Mouse (Mus musculus): Measurements from ENCODE around the gene F13a1. TPM values are rescaled to one million over a fixed set of nuclear protein-coding genes. Genes with fewer than 3 reads are reported as not detected.

F13a1 gene
- polyA plus RNA-seq, 1 experiment = 1.1 TPM

DNA sequence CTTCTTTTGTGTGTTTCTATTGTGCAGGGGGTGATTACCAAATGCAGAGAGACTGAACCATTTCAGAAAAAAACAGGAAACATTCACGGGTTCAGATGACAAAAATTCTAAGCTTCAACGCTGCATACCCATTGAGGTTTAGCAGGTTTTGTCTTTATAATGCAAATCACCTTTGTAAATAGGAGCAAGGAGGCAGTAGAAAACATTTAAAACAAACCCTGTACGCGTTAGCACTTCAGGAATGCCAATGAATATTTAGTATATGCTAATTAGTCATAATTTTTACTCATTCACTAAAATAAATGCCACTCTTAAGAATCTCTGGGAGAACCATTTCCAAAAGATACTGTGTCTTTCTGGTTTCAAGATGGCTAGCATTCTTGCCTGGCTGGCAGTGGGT lies 146.2 kb downstream of the F13a1 start:
- DNase-seq (ENCODE audit: low read depth in 1 of 2, low spot score in 2 of 2) = no peak
- Histone ChIP-seq H3K27ac (ENCODE audit: insufficient read depth, low read length) (no peak overlapping the region), H3K4me1 (ENCODE audit: control insufficient read depth, insufficient read depth, insufficient read length) (no peaks in the 10 kb centered on the region), H3K36me3 (ENCODE audit: control insufficient read depth, insufficient read depth, low read length) (no peaks in the 10 kb centered on the region), H3K4me3 (ENCODE audit: extremely low read depth, insufficient read depth, insufficient read length) (no peak overlapping the region), H3K27me3 (ENCODE audit: control insufficient read depth, insufficient read depth, low read length) (no peaks in the 10 kb centered on the region)
- WGBS = 58% methylated on average over 4 of the region's 4 CpGs
- TF ChIP-seq POLR2A (IDR thresholded peaks at IDR 0.05; ENCODE audit: low read depth, low read length) (no peak), CTCF (IDR thresholded peaks at IDR 0.05; ENCODE audit: extremely low read depth, insufficient read depth, insufficient read length, insufficient replicate concordance) (no peak)

DNA sequence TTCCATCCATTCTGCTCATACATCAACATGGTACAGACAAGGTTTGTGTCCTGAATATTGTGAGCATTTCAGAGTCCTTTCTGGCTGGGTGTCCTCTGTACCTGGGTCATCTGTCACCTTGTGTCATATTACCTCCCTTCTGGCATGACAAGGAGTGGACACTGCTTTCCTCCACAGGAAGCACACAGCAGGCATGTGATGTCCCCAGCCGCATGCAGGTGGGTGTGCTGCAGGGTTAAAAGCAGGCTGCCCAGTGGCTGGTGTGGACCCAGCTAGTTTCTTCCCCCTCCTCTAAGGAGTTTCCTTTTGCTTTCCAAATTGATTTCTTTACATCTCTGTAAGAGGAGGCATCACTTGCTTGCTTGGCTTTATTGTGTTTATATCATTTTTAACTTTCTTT lies 146.6 kb downstream of the F13a1 start:
- WGBS = 70% methylated on average over 1 of the region's 1 CpGs
- TF ChIP-seq CTCF (IDR thresholded peaks at IDR 0.05; ENCODE audit: extremely low read depth, insufficient read depth, insufficient read length, insufficient replicate concordance) = no peak
- no peak for TF ChIP-seq POLR2A (IDR thresholded peaks at IDR 0.05; ENCODE audit: low read depth, low read length)

DNA sequence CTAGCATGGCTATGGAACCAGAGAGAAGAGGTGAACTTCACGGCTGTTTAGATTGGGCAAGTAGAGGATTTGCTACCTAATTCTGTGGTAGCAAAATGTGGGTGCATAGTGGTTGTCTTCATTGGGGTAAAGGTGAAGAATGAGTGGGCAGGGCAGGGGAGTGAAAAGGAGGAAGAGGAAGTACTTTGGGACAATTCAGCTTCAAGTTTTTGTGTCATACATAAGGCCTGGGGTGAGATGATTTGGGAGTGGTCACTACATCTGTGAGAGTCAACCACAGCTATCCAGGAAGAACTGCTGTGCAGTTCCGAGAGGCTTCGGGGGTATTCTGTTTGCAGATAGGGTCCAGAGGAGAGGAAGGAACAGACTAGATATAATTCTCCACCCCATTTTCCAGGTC lies 148.4 kb downstream of the F13a1 start:
- TF ChIP-seq CTCF (IDR thresholded peaks at IDR 0.05; ENCODE audit: extremely low read depth, insufficient read depth, insufficient read length, insufficient replicate concordance) = no peak
- Histone ChIP-seq H3K27me3 (ENCODE audit: control insufficient read depth, insufficient read depth, low read length) (no peaks in the 10 kb centered on the region), H3K36me3 (ENCODE audit: control insufficient read depth, insufficient read depth, low read length) (no peaks in the 10 kb centered on the region), H3K4me1 (ENCODE audit: control insufficient read depth, insufficient read depth, insufficient read length) (no peaks in the 10 kb centered on the region), H3K27ac (ENCODE audit: insufficient read depth, low read length) (no peak overlapping the region), H3K4me3 (ENCODE audit: extremely low read depth, insufficient read depth, insufficient read length) (no peak overlapping the region)
- DNase-seq (ENCODE audit: low read depth in 1 of 2, low spot score in 2 of 2) = no peak
- WGBS = 66% methylated on average over 3 of the region's 3 CpGs

More for the DNA sequence above, 146.6 kb downstream of the F13a1 start:
- no peaks in the 10 kb centered on the region for H3K4me1 ChIP-seq (ENCODE audit: control insufficient read depth, insufficient read depth, insufficient read length)
- no peak overlapping the region for H3K4me3 ChIP-seq (ENCODE audit: extremely low read depth, insufficient read depth, insufficient read length)
- H3K27ac ChIP-seq (ENCODE audit: insufficient read depth, low read length) = no peak overlapping the region
- DNase-seq (ENCODE audit: low read depth in 1 of 2, low spot score in 2 of 2) = no peak
- no peaks in the 10 kb centered on the region for H3K27me3 ChIP-seq (ENCODE audit: control insufficient read depth, insufficient read depth, low read length)
- no peaks in the 10 kb centered on the region for H3K36me3 ChIP-seq (ENCODE audit: control insufficient read depth, insufficient read depth, low read length)

DNA sequence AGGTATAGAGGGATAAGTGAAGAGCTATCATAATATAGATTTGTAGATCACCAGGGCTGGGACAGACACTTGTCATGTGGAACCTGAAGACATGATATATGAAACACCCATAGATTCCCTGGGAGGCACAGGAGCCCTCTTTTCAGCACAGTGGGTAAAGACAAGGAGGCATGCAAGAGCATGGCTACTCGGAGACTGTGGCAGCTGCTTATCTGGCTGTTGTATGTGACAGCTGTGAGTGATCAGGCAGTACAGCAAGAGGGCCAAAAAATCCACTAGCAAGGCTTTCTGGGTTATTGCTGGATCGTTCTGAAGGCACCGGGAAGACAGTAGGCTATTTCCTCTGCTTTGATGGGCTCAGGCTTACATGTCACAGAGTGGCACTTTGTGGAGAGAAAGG lies 149.0 kb downstream of the F13a1 start:
- Histone ChIP-seq H3K27ac (ENCODE audit: insufficient read depth, low read length) (no peak overlapping the region), H3K27me3 (ENCODE audit: control insufficient read depth, insufficient read depth, low read length) (no peaks in the 10 kb centered on the region), H3K4me1 (ENCODE audit: control insufficient read depth, insufficient read depth, insufficient read length) (no peaks in the 10 kb centered on the region), H3K36me3 (ENCODE audit: control insufficient read depth, insufficient read depth, low read length) (no peaks in the 10 kb centered on the region), H3K4me3 (ENCODE audit: extremely low read depth, insufficient read depth, insufficient read length) (no peak overlapping the region)
- TF ChIP-seq POLR2A (IDR thresholded peaks at IDR 0.05; ENCODE audit: low read depth, low read length) (no peak), CTCF (IDR thresholded peaks at IDR 0.05; ENCODE audit: extremely low read depth, insufficient read depth, insufficient read length, insufficient replicate concordance) (no peak)
- WGBS = 77% methylated on average over 3 of the region's 3 CpGs
- no peak for DNase-seq (ENCODE audit: low read depth in 1 of 2, low spot score in 2 of 2)

DNA sequence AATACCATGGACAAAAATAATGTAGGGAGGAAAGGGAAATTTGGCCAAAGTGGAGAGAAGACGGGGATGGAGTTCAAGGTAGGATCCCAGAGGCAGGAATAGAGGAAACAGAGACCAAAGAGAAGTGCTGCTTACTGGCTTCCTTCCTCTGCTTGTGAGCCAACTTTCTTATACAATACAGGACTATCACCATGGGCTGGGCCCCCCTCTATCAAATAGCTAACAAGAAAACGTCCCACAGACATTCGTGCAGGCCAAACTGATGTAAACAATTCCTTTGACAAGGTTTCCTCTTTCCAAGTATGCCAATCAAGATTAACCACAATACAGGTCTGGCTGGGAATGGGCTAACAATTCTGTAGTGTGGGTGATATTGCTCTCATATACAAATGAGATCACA lies 154.0 kb downstream of the F13a1 start:
- no peak overlapping the region for H3K27ac ChIP-seq (ENCODE audit: insufficient read depth, low read length)
- DNase-seq (ENCODE audit: low read depth in 1 of 2, low spot score in 2 of 2) = no peak
- H3K4me1 ChIP-seq (ENCODE audit: control insufficient read depth, insufficient read depth, insufficient read length) = no peaks in the 10 kb centered on the region
- H3K27me3 ChIP-seq (ENCODE audit: control insufficient read depth, insufficient read depth, low read length) = no peaks in the 10 kb centered on the region
- TF ChIP-seq POLR2A (IDR thresholded peaks at IDR 0.05; ENCODE audit: low read depth, low read length) = no peak
- no peak for TF ChIP-seq CTCF (IDR thresholded peaks at IDR 0.05; ENCODE audit: extremely low read depth, insufficient read depth, insufficient read length, insufficient replicate concordance)
- WGBS = 50% methylated on average over 3 of the region's 3 CpGs
- no peaks in the 10 kb centered on the region for H3K36me3 ChIP-seq (ENCODE audit: control insufficient read depth, insufficient read depth, low read length)
- H3K4me3 ChIP-seq (ENCODE audit: extremely low read depth, insufficient read depth, insufficient read length) = no peak overlapping the region

DNA sequence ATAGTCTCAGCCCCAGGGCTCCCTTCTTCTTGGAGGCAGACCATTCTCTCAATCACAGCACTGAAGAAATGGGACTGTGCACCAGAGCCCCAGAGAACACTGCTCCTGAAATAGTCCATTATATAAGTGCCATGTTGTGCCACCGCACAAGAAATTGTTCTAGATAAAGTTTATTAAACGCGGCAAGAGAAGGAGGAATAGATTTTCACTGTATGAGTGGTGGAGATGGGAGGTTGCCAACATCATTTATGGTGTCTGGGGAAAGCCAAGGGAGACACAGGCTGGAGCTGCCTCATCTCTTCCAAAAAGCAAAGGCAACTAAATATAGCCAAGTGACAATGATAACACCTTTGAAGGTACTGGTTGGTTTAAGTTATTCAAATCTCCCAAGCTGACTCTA lies 156.3 kb downstream of the F13a1 start:
- WGBS = 85% methylated on average over 3 of the region's 3 CpGs
- no peaks in the 10 kb centered on the region for H3K4me1 ChIP-seq (ENCODE audit: control insufficient read depth, insufficient read depth, insufficient read length)
- H3K27ac ChIP-seq (ENCODE audit: insufficient read depth, low read length) = no peak overlapping the region
- H3K27me3 ChIP-seq (ENCODE audit: control insufficient read depth, insufficient read depth, low read length) = no peaks in the 10 kb centered on the region
- no peaks in the 10 kb centered on the region for H3K36me3 ChIP-seq (ENCODE audit: control insufficient read depth, insufficient read depth, low read length)
- H3K4me3 ChIP-seq (ENCODE audit: extremely low read depth, insufficient read depth, insufficient read length) = no peak overlapping the region
- no peak for TF ChIP-seq CTCF (IDR thresholded peaks at IDR 0.05; ENCODE audit: extremely low read depth, insufficient read depth, insufficient read length, insufficient replicate concordance)
- TF ChIP-seq POLR2A (IDR thresholded peaks at IDR 0.05; ENCODE audit: low read depth, low read length) = no peak
- DNase-seq (ENCODE audit: low read depth in 1 of 2, low spot score in 2 of 2) = no peak

DNA sequence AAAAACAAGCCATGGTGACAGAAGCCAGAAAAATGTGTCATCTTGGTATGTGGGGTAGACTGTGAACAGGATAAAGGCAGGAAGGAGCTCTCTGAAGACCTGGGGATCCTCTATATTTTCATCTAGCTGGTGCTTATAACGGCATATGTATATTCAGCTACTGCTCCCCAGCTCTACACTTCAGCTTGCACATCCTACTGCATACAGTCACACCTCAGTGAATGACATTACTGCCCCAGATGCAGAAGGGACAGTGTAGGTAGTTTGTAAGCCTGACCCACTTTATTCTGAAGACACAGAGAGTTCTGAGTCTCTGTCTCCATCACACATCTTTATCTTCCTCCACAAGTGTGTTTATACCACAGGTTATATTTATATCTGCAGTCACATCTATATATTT lies 157.8 kb downstream of the F13a1 start:
- no peaks in the 10 kb centered on the region for H3K36me3 ChIP-seq (ENCODE audit: control insufficient read depth, insufficient read depth, low read length)

More for the DNA sequence above, 157.8 kb downstream of the F13a1 start:
- no peak overlapping the region for H3K27ac ChIP-seq (ENCODE audit: insufficient read depth, low read length)
- no peak overlapping the region for H3K4me3 ChIP-seq (ENCODE audit: extremely low read depth, insufficient read depth, insufficient read length)
- DNase-seq (ENCODE audit: low read depth in 1 of 2, low spot score in 2 of 2) = no peak
- H3K27me3 ChIP-seq (ENCODE audit: control insufficient read depth, insufficient read depth, low read length) = no peaks in the 10 kb centered on the region
- TF ChIP-seq CTCF (IDR thresholded peaks at IDR 0.05; ENCODE audit: extremely low read depth, insufficient read depth, insufficient read length, insufficient replicate concordance) (no peak), POLR2A (IDR thresholded peaks at IDR 0.05; ENCODE audit: low read depth, low read length) (no peak)
- 73% methylated on average over 1 of the region's 1 CpGs for WGBS
- no peaks in the 10 kb centered on the region for H3K4me1 ChIP-seq (ENCODE audit: control insufficient read depth, insufficient read depth, insufficient read length)
